Mouse (Mus musculus) megakaryocyte, embryonic 14.5 days (primary cell): ENCODE data around the gene Igf2bp1.

ENCODE experiments used
- FLI1 ChIP-seq: IDR thresholded peaks from 2 replicates; pipeline ENCODE4 v1.6.1; 2012; ENCODE audit warnings: low read length, inconsistent platforms, mixed read lengths
- GATA1 ChIP-seq: IDR thresholded peaks from 3 replicates; pipeline ENCODE4 v1.6.1; 2012; ENCODE audit warnings: mixed read lengths, low read length, inconsistent platforms, borderline replicate concordance

DNA sequence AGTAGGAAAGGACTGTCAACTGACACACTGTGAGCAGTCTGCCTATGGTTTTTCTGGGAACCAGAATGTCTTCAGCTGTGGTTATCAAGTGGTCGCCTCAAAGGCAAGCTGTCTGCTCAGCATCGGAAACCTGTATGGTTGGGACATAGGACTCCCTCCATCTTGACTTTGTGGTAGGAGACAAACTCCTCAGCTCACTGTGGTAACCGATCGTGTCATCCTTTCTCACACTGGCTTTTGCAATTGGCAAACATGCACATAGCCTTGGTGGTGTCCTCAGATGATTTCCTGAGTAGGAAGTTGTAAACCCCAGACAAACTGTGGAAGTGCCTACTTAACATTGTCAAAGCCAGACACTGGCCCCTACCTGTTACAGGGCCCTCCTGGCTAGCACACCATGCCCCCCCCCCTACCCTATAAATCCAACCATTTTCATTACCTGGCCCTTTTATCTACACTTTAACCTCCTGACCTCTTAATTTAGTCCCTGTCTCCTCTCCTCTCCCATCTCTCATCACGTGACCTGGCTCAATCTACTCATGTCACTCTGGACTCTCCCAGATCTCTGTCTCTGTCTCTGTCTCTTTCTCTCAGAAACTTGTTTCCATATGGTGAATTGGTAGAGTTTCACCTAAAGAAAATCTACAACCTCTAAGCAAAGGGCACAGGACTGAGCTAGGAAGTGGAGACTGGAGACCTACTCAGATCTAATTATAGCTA, 97.8 kb downstream of the Igf2bp1 start:
- TF ChIP-seq GATA1: no peak
- no peak for TF ChIP-seq FLI1
